Mouse (Mus musculus) embryo, embryonic 10.5 days (tissue): ENCODE results near the gene Ccsap.
A peak's percentile ranks its signal among the peaks of the same experiment; 100 is the strongest.

Source experiments
- DNase-seq: peaks from one replicate; pipeline ENCODE4 v3.0.0-alpha.2; 2015; ENCODE audit warnings: low spot score

The Ccsap gene

GRCm38 (mm10) chr8:123805209-123805717, 54.7 kb downstream of the Ccsap start:
- DNase-seq, result no peak

GRCm38 (mm10) chr8:123804586-123804985, 55.4 kb downstream of the Ccsap start:
- no peak for DNase-seq

- no peak for DNase-seq
These were observed 56.4 kb downstream of the Ccsap start for GRCm38 (mm10) chr8:123803639-123804038.

- DNase-seq, result no peak
These were observed 58.5 kb downstream of the Ccsap start for GRCm38 (mm10) chr8:123801538-123801937.

- DNase-seq, result no peak
These were observed 59.1 kb downstream of the Ccsap start for GRCm38 (mm10) chr8:123800867-123801266.

DNA sequence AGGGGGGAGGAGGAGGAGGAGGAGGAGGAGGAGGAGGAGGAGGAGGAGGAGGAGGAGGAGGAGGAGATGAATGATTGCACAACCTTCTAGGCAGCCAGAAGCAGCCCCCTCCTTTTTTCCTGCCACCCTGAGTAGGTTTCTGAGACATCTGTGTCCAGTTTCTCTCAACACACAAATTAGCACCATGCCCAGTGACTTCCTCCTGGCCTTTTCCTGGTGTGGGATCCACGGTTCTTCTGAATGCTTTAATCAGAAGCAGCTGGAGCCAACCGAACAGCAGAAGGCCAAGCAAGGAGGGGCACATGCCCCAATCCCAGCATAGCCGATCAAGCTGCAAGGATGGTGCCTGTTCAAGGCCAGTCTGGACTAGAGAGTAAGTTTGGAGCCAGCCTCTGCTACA, 60.1 kb downstream of the Ccsap start:
- peak; percentile 82 for DNase-seq

DNA sequence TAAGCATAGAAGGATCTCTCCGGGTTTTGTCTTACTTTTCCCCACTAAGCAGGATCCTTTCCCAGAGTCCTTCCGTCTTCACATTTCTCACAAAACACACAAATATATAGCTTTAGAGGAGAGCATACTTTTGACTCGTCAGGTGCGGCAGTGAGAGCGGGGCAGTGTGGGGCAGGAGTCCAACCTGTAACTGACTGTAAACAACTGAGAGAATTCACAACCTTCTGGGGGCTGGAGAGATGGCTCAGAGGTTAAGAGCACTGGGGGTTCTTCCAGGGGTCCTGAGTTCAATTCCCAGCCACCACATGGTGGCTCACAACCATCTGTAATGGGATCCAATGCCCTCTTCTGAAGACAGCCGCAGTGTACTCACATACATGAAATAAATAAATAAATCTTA, 60.6 kb downstream of the Ccsap start:
- DNase-seq, result no peak

DNA sequence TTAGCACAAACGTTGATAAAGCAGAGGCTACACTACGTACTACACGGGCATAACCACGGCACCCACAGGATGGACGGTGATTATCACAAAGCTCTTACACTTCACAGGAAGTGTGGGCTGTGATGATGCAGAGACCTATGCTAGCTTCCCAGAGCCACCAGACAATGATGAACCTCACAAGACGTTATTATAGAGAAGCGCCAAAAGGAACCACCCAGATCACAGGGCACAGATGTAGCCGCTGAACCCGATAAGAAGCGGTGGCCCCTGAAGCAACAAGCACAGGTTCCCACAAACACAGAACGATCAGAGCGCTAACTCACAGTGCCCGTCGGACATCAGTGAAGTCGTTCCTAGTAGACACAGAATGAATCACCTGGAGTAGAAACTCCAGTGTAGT, 62.1 kb downstream of the Ccsap start:
- no peak for DNase-seq

- DNase-seq, result no peak
These were observed 63.3 kb downstream of the Ccsap start for GRCm38 (mm10) chr8:123796758-123797157.

GRCm38 (mm10) chr8:123794766-123795165, 65.2 kb downstream of the Ccsap start:
- DNase-seq, result no peak

- no peak for DNase-seq
These were observed 66.1 kb downstream of the Ccsap start for GRCm38 (mm10) chr8:123793900-123794299.

- no peak for DNase-seq
These were observed 68.2 kb downstream of the Ccsap start for GRCm38 (mm10) chr8:123791845-123792225.

GRCm38 (mm10) chr8:123791101-123791844, 68.7 kb downstream of the Ccsap start:
- DNase-seq, result peak; percentile 72
